Mouse (Mus musculus) forebrain, embryonic 11.5 days (tissue): ENCODE measurements at regions not wholly inside any gene's neighbourhood (a gene's known extent, or its start where the extent isn't known, plus 50 kb on each side); places are given as distances from the start of the nearest gene placed in this dataset.

Experiments
- ATAC-seq: fragments of 200-750 bp; cut with Nextera tagmentation; replicated peaks from 2 replicates; pipeline ENCODE4 v1.8.0; 2017; ENCODE audit warnings: moderate TSS enrichment; ENCODE audit not compliant: low FRiP score
- DNase-seq: peaks from one replicate; pipeline ENCODE4 v3.0.0-alpha.2; 2017; ENCODE audit warnings: low spot score
- H3K27ac ChIP-seq: fragments of 300-500 bp; sonication (generic); 2 replicates; pipeline ENCODE4 v1.5.1; 2014; ENCODE audit warnings: low read depth, low read length
- H3K27me3 ChIP-seq: fragments of 300-500 bp; sonication (generic); 2 replicates; pipeline ENCODE4 v1.6.1; 2014; ENCODE audit warnings: mild to moderate bottlenecking, low read length, mixed read lengths; ENCODE audit not compliant: control insufficient read depth, insufficient read depth
- H3K36me3 ChIP-seq: fragments of 300-500 bp; sonication (generic); 2 replicates; pipeline ENCODE4 v1.6.1; 2014; ENCODE audit warnings: mild to moderate bottlenecking, low read length, moderate library complexity, mixed read lengths; ENCODE audit not compliant: control insufficient read depth, insufficient read depth
- H3K4me1 ChIP-seq: fragments of 300-500 bp; sonication (generic); replicated peaks from 2 replicates; pipeline ENCODE4 v1.6.1; 2014; ENCODE audit warnings: low read length, mixed read lengths; ENCODE audit not compliant: control insufficient read depth, insufficient read depth
- H3K4me2 ChIP-seq: fragments of 300-500 bp; sonication (generic); 2 replicates; pipeline ENCODE4 v1.6.1; 2014; ENCODE audit warnings: low read depth, mild to moderate bottlenecking, low read length, moderate library complexity, mixed read lengths; ENCODE audit not compliant: severe bottlenecking
- H3K4me3 ChIP-seq: fragments of 300-500 bp; sonication (generic); 2 replicates; pipeline ENCODE4 v1.5.1; 2014; ENCODE audit warnings: low read depth, low read length
- H3K9ac ChIP-seq: fragments of 300-500 bp; sonication (generic); 2 replicates; pipeline ENCODE4 v1.6.1; 2014; ENCODE audit warnings: low read length
- H3K9me3 ChIP-seq: fragments of 300-500 bp; sonication (generic); 2 replicates; pipeline ENCODE4 v1.6.1; 2016; ENCODE audit warnings: low read length, mixed read lengths; ENCODE audit not compliant: control insufficient read depth
- WGBS: fragments of 180-500 bp; shearing (Covaris S2); extraction: QIAGEN DNeasy Blood & Tissue Kit; methylation state at CpG from one replicate; pipeline ENCODE4 v1.1.7; 2014; 5-methylcytosine and 5-hydroxymethylcytosine counted together

GRCm38 (mm10) chr8:116384418-116385089 is 120.2 kb upstream of the Dynlrb2 start:
- no peaks in the 10 kb centered on the region for H3K9me3 ChIP-seq
- DNase-seq: no peak
- no peak for ATAC-seq
- H3K4me1 ChIP-seq: no peaks in the 10 kb centered on the region
- 61% methylated on average over 15 of the region's 15 CpGs for WGBS
- H3K36me3 ChIP-seq: no peaks in the 10 kb centered on the region
- H3K4me3 ChIP-seq: no peak overlapping the region
- no peak overlapping the region for H3K9ac ChIP-seq
- H3K4me2 ChIP-seq: no peak overlapping the region
- H3K27ac ChIP-seq: no peak overlapping the region
- peaks cover 5% of the 10 kb centered on the region for H3K27me3 ChIP-seq

- 53% methylated on average over 13 of the region's 14 CpGs for WGBS
- Histone ChIP-seq H3K4me3 (no peak overlapping the region), H3K9ac (no peak overlapping the region), H3K36me3 (no peaks in the 10 kb centered on the region), H3K9me3 (no peaks in the 10 kb centered on the region), H3K4me1 (no peaks in the 10 kb centered on the region), H3K27ac (no peak overlapping the region), H3K27me3 (peaks cover 5% of the 10 kb centered on the region), H3K4me2 (no peak overlapping the region)
- DNase-seq (no peak), ATAC-seq (no peak)
These were observed 121.0 kb upstream of the Dynlrb2 start for GRCm38 (mm10) chr8:116383495-116384417.

- no peaks in the 10 kb centered on the region for H3K36me3 ChIP-seq
- H3K4me1 ChIP-seq: no peaks in the 10 kb centered on the region
- H3K9ac ChIP-seq: no peak overlapping the region
- H3K27me3 ChIP-seq: peaks cover 5% of the 10 kb centered on the region
- H3K4me2 ChIP-seq: no peak overlapping the region
- no peak overlapping the region for H3K27ac ChIP-seq
- H3K4me3 ChIP-seq: no peak overlapping the region
- ATAC-seq (no peak), DNase-seq (no peak)
- WGBS: 88% methylated on average over 8 of the region's 8 CpGs
- H3K9me3 ChIP-seq: no peaks in the 10 kb centered on the region
These were observed 121.7 kb upstream of the Dynlrb2 start for GRCm38 (mm10) chr8:116383036-116383435.

- Histone ChIP-seq H3K27ac (no peak overlapping the region), H3K9me3 (no peaks in the 10 kb centered on the region), H3K9ac (no peak overlapping the region), H3K4me3 (no peak overlapping the region), H3K36me3 (no peaks in the 10 kb centered on the region), H3K4me2 (no peak overlapping the region), H3K4me1 (no peaks in the 10 kb centered on the region), H3K27me3 (peaks cover 3% of the 10 kb centered on the region; the same call in 1 of the 2 replicates)
- no peak for ATAC-seq
- WGBS: 90% methylated on average over 4 of the region's 4 CpGs
- no peak for DNase-seq
These were observed 124.2 kb upstream of the Dynlrb2 start for GRCm38 (mm10) chr8:116380601-116381000.

- H3K4me2 ChIP-seq: no peak overlapping the region
- peaks cover 3% of the 10 kb centered on the region; the same call in 1 of the 2 replicates for H3K27me3 ChIP-seq
- ATAC-seq (no peak), DNase-seq (no peak)
- H3K4me1 ChIP-seq: no peaks in the 10 kb centered on the region
- no peak overlapping the region for H3K27ac ChIP-seq
- no peaks in the 10 kb centered on the region for H3K36me3 ChIP-seq
- no peak overlapping the region for H3K4me3 ChIP-seq
- WGBS: 80% methylated on average over 3 of the region's 3 CpGs
- H3K9ac ChIP-seq: no peak overlapping the region
- H3K9me3 ChIP-seq: no peaks in the 10 kb centered on the region
These were observed 124.9 kb upstream of the Dynlrb2 start for GRCm38 (mm10) chr8:116379851-116380250.

- Histone ChIP-seq H3K9ac (no peak overlapping the region), H3K4me1 (peaks cover 4% of the 10 kb centered on the region; the same call in 1 of the 2 replicates), H3K27me3 (no peaks in the 10 kb centered on the region), H3K4me3 (no peak overlapping the region), H3K9me3 (no peaks in the 10 kb centered on the region), H3K27ac (no peak overlapping the region), H3K4me2 (no peak overlapping the region), H3K36me3 (no peaks in the 10 kb centered on the region)
- ATAC-seq (no peak), DNase-seq (no peak)
- WGBS: 88% methylated on average over 5 of the region's 5 CpGs
These were observed 129.0 kb upstream of the Dynlrb2 start for GRCm38 (mm10) chr8:116375758-116376157.

- H3K27me3 ChIP-seq: no peaks in the 10 kb centered on the region
- no peak overlapping the region for H3K9ac ChIP-seq
- DNase-seq (no peak), ATAC-seq (no peak)
- H3K36me3 ChIP-seq: no peaks in the 10 kb centered on the region
- H3K9me3 ChIP-seq: no peaks in the 10 kb centered on the region
- no peak overlapping the region for H3K4me2 ChIP-seq
- H3K4me3 ChIP-seq: no peak overlapping the region
- 85% methylated on average over 4 of the region's 4 CpGs for WGBS
- no peak overlapping the region for H3K27ac ChIP-seq
- peaks cover 4% of the 10 kb centered on the region; the same call in 1 of the 2 replicates for H3K4me1 ChIP-seq
These were observed 131.7 kb upstream of the Dynlrb2 start for GRCm38 (mm10) chr8:116373063-116373462.

- Histone ChIP-seq H3K27ac (no peak overlapping the region), H3K9ac (no peak overlapping the region), H3K9me3 (no peaks in the 10 kb centered on the region), H3K4me2 (no peak overlapping the region), H3K36me3 (no peaks in the 10 kb centered on the region), H3K4me3 (no peak overlapping the region), H3K4me1 (peaks cover 4% of the 10 kb centered on the region; the same call in 1 of the 2 replicates), H3K27me3 (no peaks in the 10 kb centered on the region)
- DNase-seq (no peak), ATAC-seq (no peak)
- WGBS: 66% methylated on average over 3 of the region's 3 CpGs
These were observed 132.2 kb upstream of the Dynlrb2 start for GRCm38 (mm10) chr8:116372574-116372973.
